Mouse (Mus musculus) retina, postnatal 7 days (tissue): Measurements from ENCODE around the gene Rabl2.

ENCODE experiments used
- DNase-seq: peaks from one replicate; pipeline ENCODE4 v3.0.0-alpha.2; 2012; ENCODE audit warnings: low read depth, low spot score

Gene Rabl2

GRCm38 (mm10) chr15:89591723-89592455, at the start of gene Rabl2:
Gene Rabl2, minus strand, starts transcription at chr15:89591923.
- DNase-seq = peak; percentile 84

GRCm38 (mm10) chr15:89623626-89623959, 31.9 kb upstream of the Rabl2 start:
- peak; percentile 60 for DNase-seq

DNA sequence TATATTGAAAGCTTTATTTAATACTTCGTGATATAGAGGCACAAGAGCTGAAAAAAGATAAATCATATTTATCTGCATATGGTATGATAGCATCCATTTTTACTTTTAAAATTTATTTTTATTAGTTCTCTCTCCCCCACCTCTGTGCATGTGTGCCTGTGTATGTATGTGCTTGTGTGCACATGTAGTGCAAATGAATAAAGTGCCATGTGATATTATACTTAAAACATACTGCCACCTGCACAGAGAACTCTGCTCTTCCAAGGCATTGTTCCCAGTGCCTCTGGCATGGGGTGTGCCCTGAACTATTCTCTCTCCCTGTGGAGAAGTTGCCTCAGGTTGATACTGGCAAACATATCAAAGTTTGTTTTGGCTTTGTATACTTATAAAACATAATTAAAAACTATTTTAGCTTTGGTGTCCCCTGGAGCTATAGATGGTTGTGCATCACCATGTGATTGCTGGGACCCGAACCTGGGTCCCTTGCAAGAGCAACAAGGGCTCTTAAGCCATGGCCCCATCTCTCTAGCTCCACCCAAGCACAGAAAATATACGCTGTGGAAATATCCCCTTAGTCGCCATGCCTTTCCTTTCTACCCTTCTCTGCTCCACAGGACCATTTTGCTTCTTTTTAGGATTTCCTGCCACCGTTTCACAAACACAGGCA, 31.4 kb upstream of the Rabl2 start:
- DNase-seq = no peak

DNA sequence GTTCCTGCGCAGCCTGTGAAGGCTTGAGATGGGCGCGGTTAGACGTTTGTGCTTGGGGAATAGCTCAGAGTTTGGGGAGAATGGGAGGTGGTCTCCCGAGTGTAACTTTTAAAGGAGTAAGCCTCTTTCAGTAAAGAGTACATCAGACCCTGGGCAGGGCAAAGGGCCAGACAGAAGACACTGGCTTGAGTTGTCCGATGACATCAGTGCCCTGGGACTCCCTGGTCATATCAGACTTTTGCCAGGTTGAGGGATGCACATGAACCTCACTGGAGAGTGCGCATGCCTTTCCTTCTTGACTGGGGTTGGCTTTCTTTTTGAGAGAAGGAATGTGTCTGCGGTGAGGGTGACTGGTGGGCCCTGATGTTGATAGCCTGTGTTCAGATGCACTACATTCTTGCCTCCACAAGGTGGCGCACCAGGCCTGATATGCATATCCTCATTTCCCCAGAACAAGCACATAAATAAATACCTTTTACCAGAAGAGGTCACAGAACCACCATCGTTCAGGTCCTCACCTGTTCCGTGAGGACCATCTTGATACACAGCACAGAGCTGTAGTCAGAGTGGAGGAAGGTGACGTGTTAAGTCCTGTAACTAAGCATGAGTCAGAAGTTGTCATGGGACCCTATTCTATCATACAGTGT, 30.7 kb upstream of the Rabl2 start:
- peak; percentile 43 for DNase-seq

GRCm38 (mm10) chr15:89607888-89608287, 16.2 kb upstream of the Rabl2 start:
- no peak for DNase-seq

DNA sequence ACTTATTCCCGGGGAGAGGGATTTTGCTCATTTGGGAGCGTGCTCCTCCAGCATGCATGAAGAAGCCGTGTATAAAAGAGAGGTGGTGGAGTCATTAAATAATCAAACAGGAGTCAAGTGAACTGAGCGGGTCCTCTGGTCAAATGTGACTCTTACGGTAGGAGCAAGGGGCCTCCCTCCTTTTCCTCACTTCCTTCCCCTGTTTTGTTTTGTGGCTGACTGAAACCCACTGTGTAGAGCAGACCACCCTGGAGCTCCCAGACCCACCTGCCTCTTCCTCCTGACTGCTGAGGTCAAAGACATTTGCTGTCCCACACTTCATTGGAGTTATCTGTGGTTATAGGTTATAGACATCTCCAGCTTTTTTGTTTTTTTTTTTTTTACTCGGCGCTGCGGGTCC, 15.8 kb upstream of the Rabl2 start:
- DNase-seq = no peak

GRCm38 (mm10) chr15:89605822-89606570, 14.3 kb upstream of the Rabl2 start:
- DNase-seq = no peak

GRCm38 (mm10) chr15:89592548-89592947, 825 bp upstream of the Rabl2 start:
- DNase-seq = no peak

DNA sequence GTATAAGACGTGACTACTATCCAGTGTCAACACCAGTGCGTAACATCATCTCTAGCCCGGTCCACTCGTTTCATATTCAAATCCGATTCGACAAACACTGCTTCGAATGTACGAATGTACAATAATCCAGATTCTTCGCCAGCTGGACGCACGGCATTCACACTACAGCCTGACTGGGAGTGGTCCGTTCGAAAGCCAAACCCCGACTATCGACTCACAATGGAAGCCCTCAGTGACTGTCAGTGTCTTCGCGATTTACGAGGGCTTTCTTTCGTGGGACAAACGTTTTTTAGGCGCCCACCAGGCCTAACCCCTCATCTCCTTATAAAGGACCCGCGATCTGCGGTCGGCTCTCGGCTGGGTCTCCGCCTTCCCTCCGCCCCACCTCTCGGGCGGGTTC, 406 bp downstream of the Rabl2 start:
- DNase-seq = peak; percentile 14

GRCm38 (mm10) chr15:89589146-89589545, 2.6 kb downstream of the Rabl2 start:
- no peak for DNase-seq

DNA sequence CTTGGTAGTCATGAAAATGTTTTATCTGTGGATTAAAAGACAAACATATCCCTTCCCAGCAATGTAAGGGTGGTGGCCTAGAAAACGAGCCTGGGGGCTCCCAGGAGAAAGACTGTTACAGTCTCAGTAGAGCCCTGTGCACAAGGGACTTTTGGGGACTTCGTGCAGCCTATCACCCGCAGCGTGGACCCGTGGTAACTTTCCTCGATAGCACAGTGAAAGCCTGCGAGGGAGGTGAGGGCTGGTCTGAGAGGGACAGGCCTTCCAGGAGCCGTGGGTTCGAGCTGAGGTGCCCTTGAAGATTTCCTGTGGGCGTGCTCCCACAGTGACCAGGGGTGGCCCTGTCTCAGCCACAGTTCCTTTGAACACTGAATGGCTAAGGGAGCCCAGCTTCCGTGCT, 6.1 kb downstream of the Rabl2 start:
- no peak for DNase-seq

DNA sequence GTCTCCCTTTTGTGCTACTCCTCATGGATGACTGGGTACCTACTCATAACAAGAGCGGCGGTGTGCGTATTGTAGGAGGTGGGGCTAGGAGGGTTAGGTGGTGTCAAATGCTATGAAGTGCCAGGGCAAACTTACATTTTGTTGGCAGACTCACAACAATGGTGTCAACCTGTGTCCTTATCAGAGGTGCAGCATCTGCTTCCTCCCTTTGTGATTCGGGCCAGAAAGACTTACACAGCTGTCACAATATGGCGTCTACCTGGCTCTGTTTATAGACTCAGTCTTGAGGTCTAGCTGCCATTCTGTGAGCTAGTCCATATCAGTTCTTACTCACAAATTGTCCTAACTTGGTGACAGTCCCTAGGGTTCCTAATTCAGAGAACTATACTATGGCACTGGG, 6.6 kb downstream of the Rabl2 start:
- no peak for DNase-seq

GRCm38 (mm10) chr15:89582494-89582893, 9.2 kb downstream of the Rabl2 start:
- DNase-seq = no peak

GRCm38 (mm10) chr15:89572147-89572546, 19.6 kb downstream of the Rabl2 start:
- DNase-seq = no peak

DNA sequence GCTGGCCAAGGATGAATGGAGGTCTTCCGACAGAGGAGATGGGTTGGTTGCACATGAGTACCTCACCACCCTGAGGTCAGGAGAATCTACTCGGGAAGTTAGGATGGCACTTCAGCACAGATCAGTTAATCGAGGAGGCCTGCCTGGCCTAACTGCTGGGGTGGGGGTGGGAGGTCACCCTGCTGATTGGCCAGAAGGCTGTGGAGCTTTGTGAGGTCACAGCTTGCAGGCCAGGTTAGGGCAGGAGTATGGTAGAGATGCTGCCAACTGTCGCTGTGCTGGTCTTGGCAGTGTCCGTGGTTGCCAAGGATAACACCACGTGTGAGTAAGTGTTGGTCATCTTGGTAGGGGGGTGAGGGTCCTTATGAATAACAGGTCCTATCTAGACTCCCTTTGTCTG, 23.6 kb downstream of the Rabl2 start, which contains the start of gene Acr:
Gene Acr, plus strand, starts transcription at position 213 of the 400 bp plus-strand sequence.
- DNase-seq = no peak

DNA sequence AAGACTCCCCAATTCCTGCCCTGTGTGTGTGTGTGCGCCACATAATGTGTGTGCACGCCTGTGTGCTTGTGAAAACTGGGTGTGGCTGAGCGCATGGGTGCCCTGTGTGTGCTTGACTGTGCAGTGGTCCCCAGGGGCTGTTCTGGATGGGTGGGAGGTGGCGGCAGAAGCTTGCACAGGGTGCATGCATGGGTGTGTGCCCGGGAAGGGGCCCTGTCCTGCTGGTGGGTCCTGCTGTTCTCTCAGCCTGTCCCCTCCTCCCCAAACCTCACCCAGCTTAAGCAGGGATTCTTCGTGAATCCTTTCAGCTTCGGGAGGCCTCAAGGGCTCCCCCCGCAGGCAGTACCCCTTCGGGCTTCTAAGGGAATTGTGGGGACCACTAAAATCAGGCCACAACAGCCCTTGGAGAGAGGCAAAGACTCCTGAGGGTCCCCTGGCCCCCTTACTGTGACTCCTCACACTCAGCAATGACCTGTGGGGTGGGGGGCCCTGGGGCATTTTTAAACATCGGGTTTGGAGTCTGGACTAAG, 32.5 kb downstream of the Rabl2 start:
- DNase-seq = no peak

DNA sequence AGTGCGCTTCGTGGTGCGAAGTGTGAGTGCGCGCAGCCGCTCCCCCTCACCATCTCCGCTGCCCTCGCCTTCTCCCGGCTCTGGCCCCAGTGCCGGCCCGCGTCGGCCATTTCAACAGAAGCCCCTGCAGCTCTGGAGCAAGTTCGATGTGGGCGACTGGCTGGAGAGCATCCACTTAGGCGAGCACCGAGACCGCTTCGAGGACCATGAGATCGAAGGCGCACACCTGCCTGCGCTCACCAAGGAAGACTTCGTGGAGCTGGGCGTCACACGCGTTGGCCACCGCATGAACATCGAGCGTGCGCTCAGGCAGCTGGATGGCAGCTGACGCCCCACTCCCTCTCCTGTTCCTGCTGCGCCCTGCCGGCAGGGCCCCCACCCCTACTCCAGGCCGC, 33.7 kb downstream of the Rabl2 start:
- DNase-seq = no peak

DNA sequence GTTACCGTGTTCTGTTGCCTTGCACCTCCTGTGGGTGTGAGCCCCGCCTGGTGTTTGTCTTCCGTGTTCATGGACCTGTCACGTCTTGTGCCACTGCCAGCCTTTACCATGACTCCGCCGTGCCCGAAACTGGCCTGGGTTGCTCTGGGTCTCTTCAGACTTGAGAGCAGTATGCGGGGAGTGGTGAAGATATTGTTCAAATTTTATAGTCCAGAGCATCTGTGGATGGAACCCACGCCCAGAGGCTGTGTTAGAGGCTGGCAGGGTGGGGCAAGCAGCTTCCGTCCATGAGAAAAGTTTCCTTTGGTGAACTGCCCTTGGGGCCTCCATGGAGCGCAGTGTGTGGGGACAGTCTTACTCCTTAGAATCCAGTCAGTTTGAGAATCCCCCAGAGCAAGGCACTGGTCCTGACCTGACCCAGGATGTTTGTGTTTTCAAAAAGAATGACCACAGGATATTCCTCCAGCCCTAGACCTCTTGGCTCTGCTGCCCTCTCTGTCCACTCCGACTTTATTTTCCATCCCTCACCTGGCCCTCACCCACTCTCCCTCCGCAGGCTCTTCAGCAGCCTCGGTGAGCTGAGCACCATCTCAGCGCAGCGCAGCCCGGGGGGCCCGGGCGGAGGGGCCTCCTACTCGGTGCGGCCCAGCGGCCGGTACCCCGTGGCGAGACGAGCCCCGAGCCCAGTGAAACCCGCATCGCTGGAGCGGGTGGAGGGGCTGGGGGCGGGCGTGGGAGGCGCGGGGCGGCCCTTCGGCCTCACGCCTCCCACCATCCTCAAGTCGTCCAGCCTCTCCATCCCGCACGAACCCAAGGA, 34.3 kb downstream of the Rabl2 start:
- no peak for DNase-seq

DNA sequence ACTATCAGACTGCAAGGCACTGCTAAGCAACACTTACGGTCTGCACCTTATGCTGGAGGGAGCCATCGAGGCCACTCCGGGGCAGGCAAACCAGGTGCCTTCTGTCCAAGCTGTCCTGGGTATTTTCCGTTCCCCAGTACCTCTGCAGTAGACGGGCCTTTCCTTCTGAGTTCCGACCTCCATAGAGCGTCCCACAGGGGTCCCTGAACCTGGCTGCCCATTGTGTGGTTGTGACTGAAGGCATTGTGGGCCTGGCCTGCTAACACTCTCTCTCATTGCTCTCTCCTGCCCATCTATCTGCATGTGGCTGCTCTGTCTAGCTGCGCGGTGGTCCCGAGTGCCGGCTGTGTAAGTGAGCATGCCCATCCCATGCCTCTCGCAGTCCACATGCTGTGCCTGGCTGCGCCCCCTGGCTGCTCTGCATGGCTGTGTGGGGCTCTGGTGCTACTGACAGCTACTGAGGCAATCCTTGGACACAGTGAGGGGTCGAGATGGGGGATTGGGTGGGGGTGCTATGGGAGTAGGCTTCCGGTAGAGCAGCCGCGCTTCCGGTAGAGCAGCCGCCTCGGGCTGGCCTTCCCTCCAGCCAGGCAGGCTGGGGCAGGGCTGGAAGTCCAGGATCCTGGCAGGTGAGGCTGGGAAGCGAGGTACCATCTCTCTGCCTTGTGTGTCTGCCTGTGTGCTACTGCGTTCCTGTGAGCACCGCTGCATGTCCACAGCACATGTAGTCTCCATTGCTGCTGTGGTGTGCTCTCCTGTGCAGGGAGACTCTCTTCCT, 35.1 kb downstream of the Rabl2 start:
- no peak for DNase-seq

DNA sequence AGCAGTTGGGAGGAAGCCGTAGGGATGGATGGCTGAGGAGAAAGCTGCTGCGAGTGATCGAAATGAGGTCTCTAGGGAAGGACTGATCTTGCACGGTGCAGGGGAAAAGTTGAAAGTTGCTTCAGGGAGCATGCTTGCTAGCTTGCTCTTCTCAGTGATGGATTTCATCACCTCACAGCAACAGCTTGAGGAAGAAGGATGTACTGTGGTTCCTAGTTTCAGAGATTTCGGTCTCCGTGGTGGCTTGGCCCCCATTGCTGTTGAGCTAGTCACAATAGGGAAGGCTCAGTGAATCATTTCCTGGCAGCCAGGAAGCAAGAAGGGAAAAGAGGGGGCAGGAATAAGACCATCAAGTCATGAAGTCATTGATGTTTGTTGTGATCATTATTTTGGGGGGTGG, 36.1 kb downstream of the Rabl2 start:
- DNase-seq = no peak
